In genomic region chr6:94312285-94312684, GRCm38 (mm10) we compare ENCODE assay signal across 21 mouse cellular contexts.
"Had no signal": no experiment of that assay in that cellular context is flagged by ENCODE, and none has a peak within 500 bp of the region (broad histone marks: within the 10 kb centered on the region; RNA-seq: fewer than 3 reads in every experiment).

No protein-coding gene starts in this region.

- H3K4me1 ChIP-seq: hindbrain, embryonic 15.5 days; limb, embryonic 15.5 days; liver, embryonic 12.5 days had no signal

- ATAC-seq: hindbrain, postnatal 0 days; intestine, embryonic 16.5 days; liver, embryonic 12.5 days had no signal

- H3K36me3 ChIP-seq: heart, embryonic 13.5 days; heart, embryonic 15.5 days; hindbrain, embryonic 13.5 days; hindbrain, embryonic 15.5 days; limb, embryonic 13.5 days; limb, embryonic 15.5 days; liver, embryonic 12.5 days had no signal

- H3K27me3 ChIP-seq: heart, embryonic 13.5 days; heart, embryonic 15.5 days; hindbrain, embryonic 13.5 days; hindbrain, embryonic 15.5 days; limb, embryonic 13.5 days; limb, embryonic 15.5 days; liver, embryonic 12.5 days had no signal

- H3K9ac ChIP-seq: heart, embryonic 13.5 days; heart, embryonic 15.5 days; hindbrain, embryonic 13.5 days; hindbrain, embryonic 15.5 days; limb, embryonic 13.5 days; limb, embryonic 15.5 days; liver, embryonic 12.5 days; liver, embryonic 14.5 days had no signal

- H3K9me3 ChIP-seq: heart, embryonic 13.5 days; heart, embryonic 15.5 days; hindbrain, embryonic 13.5 days; hindbrain, embryonic 15.5 days; limb, embryonic 13.5 days; limb, embryonic 15.5 days; liver, embryonic 12.5 days had no signal

- H3K4me2 ChIP-seq: heart, embryonic 11.5 days; heart, embryonic 13.5 days; heart, embryonic 15.5 days; hindbrain, embryonic 13.5 days; hindbrain, embryonic 15.5 days; limb, embryonic 13.5 days; limb, embryonic 15.5 days; liver, embryonic 12.5 days had no signal

- H3K4me3 ChIP-seq: heart, adult 2 months; heart, embryonic 13.5 days; heart, embryonic 15.5 days; hindbrain, embryonic 13.5 days; hindbrain, embryonic 15.5 days; limb, embryonic 13.5 days; limb, embryonic 15.5 days; liver, embryonic 12.5 days had no signal

- DNase-seq: gastrocnemius, postnatal 14 days; gastrocnemius, postnatal 36 days; heart, adult 11 months; heart, adult 2 months; heart, postnatal 14 days; heart, postnatal 36 days; layer of hippocampus, adult 9-11 months; layer of hippocampus, postnatal 36 days; left cerebral cortex, postnatal 4 days; lung, adult 18-20 months had no signal

- H3K27ac ChIP-seq: heart, adult 2 months; heart, embryonic 13.5 days; heart, embryonic 15.5 days; hindbrain, embryonic 13.5 days; hindbrain, embryonic 15.5 days; hindbrain, postnatal 0 days; limb, embryonic 13.5 days; limb, embryonic 15.5 days; liver, embryonic 12.5 days; liver, embryonic 14.5 days had no signal
